Mouse (Mus musculus) intestine, embryonic 15.5 days (tissue): Measurements from ENCODE around the gene AI854703. TPM values are rescaled to one million over a fixed set of nuclear protein-coding genes. Genes with fewer than 3 reads are reported as not detected.

ENCODE experiments used
- ATAC-seq: fragments of 200-750 bp; cut with Nextera tagmentation; 2 replicates; pipeline ENCODE4 v1.8.0; 2017; ENCODE audit warnings: moderate TSS enrichment, moderate library complexity
- H3K27ac ChIP-seq: fragments of 300-500 bp; sonication (generic); 2 replicates; pipeline ENCODE4 v1.5.1; 2015; ENCODE audit warnings: mild to moderate bottlenecking, inconsistent platforms
- H3K27me3 ChIP-seq: fragments of 300-500 bp; sonication (generic); replicated peaks from 2 replicates; pipeline ENCODE4 v1.6.1; 2015; ENCODE audit warnings: inconsistent platforms
- H3K36me3 ChIP-seq: fragments of 300-500 bp; sonication (generic); 2 replicates; pipeline ENCODE4 v1.6.1; 2015; ENCODE audit warnings: inconsistent platforms
- H3K4me1 ChIP-seq: fragments of 300-500 bp; sonication (generic); replicated peaks from 2 replicates; pipeline ENCODE4 v1.6.1; 2015; ENCODE audit warnings: inconsistent platforms
- H3K4me2 ChIP-seq: fragments of 300-500 bp; sonication (generic); replicated peaks from 2 replicates; pipeline ENCODE4 v1.6.1; 2015; ENCODE audit warnings: mild to moderate bottlenecking, inconsistent platforms
- H3K4me3 ChIP-seq: fragments of 300-500 bp; sonication (generic); replicated peaks from 2 replicates; pipeline ENCODE4 v1.5.1; 2015; ENCODE audit warnings: inconsistent platforms
- H3K9ac ChIP-seq: fragments of 300-500 bp; sonication (generic); 2 replicates; pipeline ENCODE4 v1.6.1; 2015; ENCODE audit warnings: inconsistent platforms
- H3K9me3 ChIP-seq: fragments of 300-500 bp; sonication (generic); 2 replicates; pipeline ENCODE4 v1.6.1; 2016; ENCODE audit warnings: inconsistent platforms
- WGBS: fragments of 180-500 bp; shearing (Covaris S2); methylation state at CpG from one replicate; pipeline ENCODE4 v1.1.7; 2015; 5-methylcytosine and 5-hydroxymethylcytosine counted together
- polyA plus RNA-seq: library from polyadenylated mRNA; unstranded; fragments of >200 nt; fragmentation: Nextera tagmentation; extraction: Ambion mirVana; gene quantifications from 2 replicates; pipeline ENCODE4 v1.2.1, GENCODE M21; 2015

The AI854703 gene
- polyA plus RNA-seq, 1 experiment from 2014 or later: 0.89 TPM

GRCm38 (mm10) chr6:48642764-48643292, 16.3 kb downstream of the AI854703 start:
- Histone ChIP-seq H3K9ac (no peak overlapping the region), H3K4me3 (no peak overlapping the region), H3K4me1 (no peaks in the 10 kb centered on the region), H3K27me3 (no peaks in the 10 kb centered on the region), H3K36me3 (no peaks in the 10 kb centered on the region), H3K27ac (no peak overlapping the region), H3K4me2 (no peak overlapping the region), H3K9me3 (no peaks in the 10 kb centered on the region)
- no peak; the same call in 1 of the 2 replicates for ATAC-seq
- 19% methylated on average over 4 of the region's 4 CpGs for WGBS

DNA sequence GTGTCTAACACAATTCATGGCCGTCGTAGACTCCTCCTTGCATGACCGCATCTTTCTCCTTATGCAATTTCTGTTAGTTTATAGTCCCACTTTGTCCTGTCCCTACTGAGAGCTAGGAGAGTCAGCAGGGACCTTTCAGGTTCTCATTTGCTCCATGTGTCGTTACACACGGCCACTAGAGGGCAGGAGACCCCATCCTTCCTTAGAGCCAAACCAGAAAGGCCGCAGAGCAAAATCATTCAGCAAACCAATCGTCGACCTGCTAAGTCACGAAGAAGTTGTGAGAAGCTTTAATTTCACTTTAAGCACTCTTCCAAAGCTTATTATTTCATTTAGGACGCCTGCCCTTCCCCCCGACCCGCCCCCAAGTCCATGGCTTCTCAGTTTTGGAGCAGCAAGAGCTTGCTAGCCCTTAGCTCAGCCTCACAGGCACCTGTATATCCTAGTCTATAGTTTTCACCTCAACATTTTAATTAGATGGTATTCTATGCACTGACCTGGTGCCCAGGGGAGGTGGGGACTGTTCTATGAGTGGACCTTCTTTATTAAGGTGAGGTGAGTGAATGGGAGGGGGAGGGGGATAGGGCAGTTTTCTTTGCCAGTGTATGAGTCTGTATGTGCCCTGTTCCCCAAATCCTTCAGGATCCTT, 19.2 kb downstream of the AI854703 start:
- Histone ChIP-seq H3K4me1 (no peaks in the 10 kb centered on the region), H3K9ac (no peak overlapping the region), H3K27me3 (no peaks in the 10 kb centered on the region), H3K36me3 (no peaks in the 10 kb centered on the region), H3K4me2 (no peak overlapping the region), H3K4me3 (no peak overlapping the region), H3K27ac (no peak overlapping the region), H3K9me3 (no peaks in the 10 kb centered on the region)
- ATAC-seq: peak; percentile 67; the same call in 1 of the 2 replicates
- 12% methylated on average over 12 of the region's 12 CpGs for WGBS

GRCm38 (mm10) chr6:48646309-48646690, 19.7 kb downstream of the AI854703 start:
- no peak for ATAC-seq
- no peak overlapping the region for H3K4me2 ChIP-seq
- 75% methylated on average over 4 of the region's 4 CpGs for WGBS
- H3K36me3 ChIP-seq: no peaks in the 10 kb centered on the region
- no peaks in the 10 kb centered on the region for H3K27me3 ChIP-seq
- no peaks in the 10 kb centered on the region for H3K4me1 ChIP-seq
- H3K27ac ChIP-seq: no peak overlapping the region
- no peak overlapping the region for H3K9ac ChIP-seq
- no peak overlapping the region for H3K4me3 ChIP-seq
- H3K9me3 ChIP-seq: no peaks in the 10 kb centered on the region

- no peaks in the 10 kb centered on the region for H3K27me3 ChIP-seq
- WGBS: 37% methylated on average over 3 of the region's 3 CpGs
- H3K4me3 ChIP-seq: no peak within 1 kb of the TSS
- no peak within 1 kb of the TSS for H3K4me2 ChIP-seq
- H3K9me3 ChIP-seq: no peaks in the 10 kb centered on the region
- H3K9ac ChIP-seq: no peak within 1 kb of the TSS
- no peaks in the 10 kb centered on the region for H3K36me3 ChIP-seq
- peak; percentile 69; the same call in 1 of the 2 replicates for ATAC-seq
- no peaks in the 10 kb centered on the region for H3K4me1 ChIP-seq
- H3K27ac ChIP-seq: no peak within 1 kb of the TSS
Observed at GRCm38 (mm10) chr6:48646995-48647394, 20.4 kb downstream of the AI854703 start, which contains the start of gene Gimap8. Gene Gimap8, plus strand, starts transcription at chr6:48647234.

GRCm38 (mm10) chr6:48647611-48648010, 21.0 kb downstream of the AI854703 start:
- H3K9me3 ChIP-seq: no peaks in the 10 kb centered on the region
- no peak overlapping the region for H3K27ac ChIP-seq
- 72% methylated on average over 2 of the region's 2 CpGs for WGBS
- H3K4me2 ChIP-seq: no peak overlapping the region
- no peak overlapping the region for H3K4me3 ChIP-seq
- no peaks in the 10 kb centered on the region for H3K4me1 ChIP-seq
- H3K36me3 ChIP-seq: no peaks in the 10 kb centered on the region
- H3K27me3 ChIP-seq: no peaks in the 10 kb centered on the region
- no peak for ATAC-seq
- no peak overlapping the region for H3K9ac ChIP-seq

DNA sequence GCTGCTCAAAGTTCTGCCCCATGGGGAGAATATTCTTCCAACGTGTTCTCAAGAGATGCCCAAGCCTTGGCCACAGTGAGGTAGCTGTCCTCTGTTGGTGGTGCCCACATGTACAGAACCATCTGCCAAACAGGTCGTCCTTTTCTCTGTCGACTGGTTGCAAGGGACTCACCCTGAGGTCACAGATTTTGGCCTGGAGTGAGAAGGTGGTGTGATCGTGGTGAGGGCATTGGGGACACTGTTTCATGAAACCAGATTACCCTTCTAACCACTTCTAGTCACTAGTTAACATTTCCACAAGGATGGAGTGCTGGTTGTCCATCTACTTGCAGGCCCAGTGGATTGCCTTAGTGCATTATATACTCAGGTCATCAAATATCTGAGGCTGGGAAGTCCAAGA, 22.2 kb downstream of the AI854703 start:
- Histone ChIP-seq H3K27me3 (no peaks in the 10 kb centered on the region), H3K4me3 (no peak overlapping the region), H3K9me3 (no peaks in the 10 kb centered on the region), H3K9ac (no peak overlapping the region), H3K4me2 (no peak overlapping the region), H3K27ac (no peak overlapping the region), H3K4me1 (no peaks in the 10 kb centered on the region), H3K36me3 (no peaks in the 10 kb centered on the region)
- 86% methylated on average over 4 of the region's 4 CpGs for WGBS
- ATAC-seq: no peak

GRCm38 (mm10) chr6:48650041-48650440, 23.5 kb downstream of the AI854703 start:
- no peaks in the 10 kb centered on the region for H3K9me3 ChIP-seq
- H3K9ac ChIP-seq: no peak overlapping the region
- H3K4me2 ChIP-seq: no peak overlapping the region
- no peaks in the 10 kb centered on the region for H3K36me3 ChIP-seq
- WGBS: 87% methylated on average over 9 of the region's 9 CpGs
- H3K4me3 ChIP-seq: no peak overlapping the region
- H3K4me1 ChIP-seq: no peaks in the 10 kb centered on the region
- H3K27ac ChIP-seq: no peak overlapping the region
- ATAC-seq: no peak
- no peaks in the 10 kb centered on the region for H3K27me3 ChIP-seq

DNA sequence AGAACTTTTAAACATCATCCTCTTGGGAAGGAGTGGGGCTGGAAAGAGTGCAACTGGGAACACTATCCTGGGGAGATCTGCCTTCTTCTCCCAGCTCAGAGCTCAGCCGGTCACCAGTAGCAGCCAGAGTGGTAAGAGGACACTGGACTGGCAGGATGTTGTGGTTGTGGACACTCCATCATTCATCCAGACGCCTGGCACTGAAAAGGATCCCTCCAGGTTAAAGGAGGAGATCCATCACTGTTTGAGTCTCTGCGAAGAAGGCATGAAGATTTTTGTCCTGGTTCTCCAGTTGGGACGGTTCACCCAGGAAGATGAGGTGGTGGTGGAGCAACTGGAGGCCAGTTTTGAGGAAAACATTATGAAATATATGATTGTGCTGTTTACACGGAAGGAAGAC, 32.2 kb downstream of the AI854703 start:
- H3K36me3 ChIP-seq: no peaks in the 10 kb centered on the region
- H3K9me3 ChIP-seq: no peaks in the 10 kb centered on the region
- no peak overlapping the region for H3K4me2 ChIP-seq
- H3K4me3 ChIP-seq: no peak overlapping the region
- 66% methylated on average over 5 of the region's 5 CpGs for WGBS
- no peaks in the 10 kb centered on the region for H3K27me3 ChIP-seq
- ATAC-seq: no peak
- no peak overlapping the region for H3K9ac ChIP-seq
- H3K4me1 ChIP-seq: no peaks in the 10 kb centered on the region
- no peak overlapping the region for H3K27ac ChIP-seq

GRCm38 (mm10) chr6:48664750-48665149, 38.2 kb downstream of the AI854703 start:
- Histone ChIP-seq H3K4me1 (peaks cover 4% of the 10 kb centered on the region; the same call in 1 of the 2 replicates), H3K27me3 (no peaks in the 10 kb centered on the region), H3K9me3 (no peaks in the 10 kb centered on the region), H3K36me3 (no peaks in the 10 kb centered on the region), H3K27ac (no peak overlapping the region), H3K4me3 (no peak overlapping the region), H3K4me2 (no peak overlapping the region), H3K9ac (no peak overlapping the region)
- no peak for ATAC-seq
- 67% methylated on average over 4 of the region's 4 CpGs for whole genome bisulfite sequencing

GRCm38 (mm10) chr6:48665471-48665870, 38.9 kb downstream of the AI854703 start:
- Histone ChIP-seq H3K9me3 (no peaks in the 10 kb centered on the region), H3K27me3 (no peaks in the 10 kb centered on the region), H3K4me1 (peaks cover 4% of the 10 kb centered on the region; the same call in 1 of the 2 replicates), H3K36me3 (no peaks in the 10 kb centered on the region), H3K4me2 (no peak overlapping the region), H3K27ac (0 out of 2 replicates have a peak overlapping the region, but pooled peaks have one; percentile 36), H3K4me3 (no peak overlapping the region), H3K9ac (no peak overlapping the region)
- ATAC-seq: 0 out of 2 replicates have a peak, but pooled peaks have one; percentile 7
- 94% methylated on average over 9 of the region's 9 CpGs for WGBS

- no peak overlapping the region for H3K27ac ChIP-seq
- H3K4me3 ChIP-seq: no peak overlapping the region
- peak overlapping the region; percentile 20; the same call in 1 of the 2 replicates for H3K4me2 ChIP-seq
- H3K36me3 ChIP-seq: no peaks in the 10 kb centered on the region
- no peaks in the 10 kb centered on the region for H3K27me3 ChIP-seq
- peaks cover 4% of the 10 kb centered on the region; the same call in 1 of the 2 replicates for H3K4me1 ChIP-seq
- H3K9ac ChIP-seq: no peak overlapping the region
- H3K9me3 ChIP-seq: no peaks in the 10 kb centered on the region
- WGBS: 11% methylated on average over 7 of the region's 7 CpGs
- peak; percentile 89 for ATAC-seq
Observed at GRCm38 (mm10) chr6:48666159-48666586, 39.6 kb downstream of the AI854703 start.

DNA sequence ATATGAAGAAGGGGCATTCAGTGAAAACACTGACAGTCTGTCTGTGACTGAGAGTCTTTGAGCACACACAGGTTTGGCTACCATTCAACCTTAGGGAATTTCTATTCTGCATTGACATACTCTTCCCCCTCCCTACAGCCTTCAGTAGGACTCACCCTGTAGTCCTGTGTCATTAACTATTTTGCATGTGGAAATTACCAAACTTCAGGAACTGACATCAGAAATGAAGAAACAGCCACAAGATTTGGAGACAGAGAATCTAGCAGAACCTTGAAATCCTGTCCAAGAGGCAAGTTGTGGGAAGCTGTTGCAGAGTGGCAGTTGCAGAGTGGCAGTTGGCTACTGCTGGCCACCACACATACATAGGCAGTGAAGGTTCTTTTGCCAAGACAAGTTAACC, 41.5 kb downstream of the AI854703 start:
- no peaks in the 10 kb centered on the region for H3K27me3 ChIP-seq
- H3K9ac ChIP-seq: no peak overlapping the region
- no peak overlapping the region for H3K4me3 ChIP-seq
- H3K9me3 ChIP-seq: no peaks in the 10 kb centered on the region
- no peak overlapping the region for H3K27ac ChIP-seq
- peaks cover 4% of the 10 kb centered on the region; the same call in 1 of the 2 replicates for H3K4me1 ChIP-seq
- no peak overlapping the region for H3K4me2 ChIP-seq
- no peaks in the 10 kb centered on the region for H3K36me3 ChIP-seq
- no peak for ATAC-seq

DNA sequence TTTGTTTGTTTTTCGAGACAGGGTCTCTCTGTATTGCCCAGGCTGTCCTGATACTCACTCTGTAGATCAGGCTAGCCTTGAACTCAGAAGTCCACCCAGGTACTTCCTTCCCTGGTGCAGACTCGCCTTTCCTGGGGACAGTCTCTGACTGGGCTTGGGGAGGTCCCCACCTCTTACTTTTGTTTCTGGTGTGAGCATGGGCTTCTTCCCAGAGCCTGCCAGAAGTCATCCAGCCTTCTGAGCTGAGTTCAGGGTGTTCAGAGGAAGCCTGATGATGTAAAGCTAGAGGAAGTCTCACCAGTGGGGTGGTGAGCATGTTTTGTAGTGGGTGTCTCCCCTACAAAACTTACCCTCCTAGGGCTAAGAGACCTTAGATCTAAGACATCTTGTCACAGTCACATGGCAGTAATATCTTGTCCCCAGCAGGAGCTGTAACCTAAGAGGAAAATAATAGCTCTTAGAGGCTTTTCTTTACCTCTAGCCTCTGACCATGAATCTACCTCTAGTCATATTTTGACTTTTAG, 42.9 kb downstream of the AI854703 start:
- no peaks in the 10 kb centered on the region for H3K9me3 ChIP-seq
- 65% methylated on average over 2 of the region's 2 CpGs for WGBS
- H3K4me1 ChIP-seq: peaks cover 4% of the 10 kb centered on the region; the same call in 1 of the 2 replicates
- H3K27ac ChIP-seq: no peak overlapping the region
- no peak overlapping the region for H3K4me2 ChIP-seq
- no peaks in the 10 kb centered on the region for H3K36me3 ChIP-seq
- no peak overlapping the region for H3K4me3 ChIP-seq
- ATAC-seq: no peak
- no peaks in the 10 kb centered on the region for H3K27me3 ChIP-seq
- no peak overlapping the region for H3K9ac ChIP-seq
